Mouse (Mus musculus) layer of hippocampus, adult 18-20 months (tissue): ENCODE measurements around the gene Def6. TPM values are rescaled to one million over a fixed set of nuclear protein-coding genes. Genes with fewer than 3 reads are reported as not detected.

Experiments used
- DNase-seq, 2 experiments: peaks; one replicate each; pipeline ENCODE4 v3.0.0; 2022; ENCODE audit warnings: low spot score in 2 of 2
- total RNA-seq, 2 experiments: library from RNA; stranded (reverse); gene quantifications; 2 replicates each; pipeline ENCODE4 v1.2.3; 2021

Gene Def6
- total RNA-seq, 2 experiments from 2014 or later: 2.0 to 2.9 TPM

DNA sequence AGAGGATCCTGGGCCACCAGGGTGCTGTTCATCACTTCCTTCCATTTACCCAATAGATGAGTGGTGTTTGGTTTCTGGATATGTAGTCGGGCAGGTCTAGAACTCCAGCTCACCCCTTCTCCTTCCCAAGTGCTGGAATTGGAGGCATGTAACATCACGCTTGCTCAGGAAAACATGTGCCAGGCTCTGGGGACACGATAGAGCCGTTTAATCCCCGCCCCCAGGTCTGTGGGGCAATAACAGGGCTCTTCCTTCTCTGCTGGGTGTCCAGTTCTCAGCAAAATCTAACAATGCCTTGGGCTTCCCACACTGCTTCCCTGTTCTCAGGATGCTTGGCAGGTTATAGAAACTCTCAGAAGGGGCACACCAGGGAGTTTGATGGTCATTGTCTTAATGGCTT is 29.8 kb downstream of the Def6 start:
- DNase-seq: no peak

DNA sequence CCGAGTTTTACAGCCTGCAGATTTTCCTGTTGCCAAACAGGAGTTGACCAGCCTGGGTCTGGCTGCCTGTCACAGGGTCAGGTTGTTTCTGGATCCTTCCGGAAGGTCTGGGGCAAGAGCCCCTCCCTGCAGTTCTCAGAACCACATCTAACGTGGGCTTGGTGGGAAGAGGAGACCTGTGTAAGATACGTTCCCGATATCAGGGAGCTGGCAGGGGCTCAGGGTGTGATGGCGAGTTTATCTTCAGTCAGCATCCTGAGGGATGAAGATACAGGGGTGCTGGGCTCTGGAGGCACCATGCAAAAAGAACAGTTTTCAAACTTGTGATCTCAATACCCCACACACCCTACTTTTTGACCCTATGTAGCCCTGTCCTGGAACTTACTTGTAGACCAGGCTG is 30.3 kb downstream of the Def6 start:
- no peak for DNase-seq

GRCm38 (mm10) chr17:28240846-28241245 is 33.3 kb downstream of the Def6 start:
- no peak for DNase-seq

- no peak for DNase-seq
These were observed 34.7 kb downstream of the Def6 start for GRCm38 (mm10) chr17:28242296-28242695.

- DNase-seq: no peak
These were observed 36.6 kb downstream of the Def6 start for GRCm38 (mm10) chr17:28244214-28244613.

DNA sequence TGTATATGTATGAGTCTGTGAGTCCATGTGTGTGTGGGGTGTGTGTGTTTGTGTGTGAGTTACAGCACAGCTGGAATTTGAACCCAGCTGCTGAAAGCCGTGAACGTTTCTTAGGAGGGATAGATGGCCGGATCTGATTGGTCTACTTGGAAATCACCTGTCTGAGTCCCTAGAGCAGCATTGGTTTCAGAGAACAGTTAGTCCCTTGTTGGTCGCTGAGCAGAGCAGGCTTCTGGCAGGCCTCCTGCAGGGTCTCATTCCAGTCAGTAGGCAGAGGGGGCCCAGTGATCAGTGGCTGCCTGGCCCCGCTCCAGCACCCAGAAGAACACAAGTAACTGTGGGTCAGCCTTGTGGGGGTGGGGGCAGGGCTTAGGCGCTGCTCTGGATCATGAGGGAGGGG is 37.1 kb downstream of the Def6 start:
- DNase-seq: peak in 1 of 2 experiments; percentile 26

DNA sequence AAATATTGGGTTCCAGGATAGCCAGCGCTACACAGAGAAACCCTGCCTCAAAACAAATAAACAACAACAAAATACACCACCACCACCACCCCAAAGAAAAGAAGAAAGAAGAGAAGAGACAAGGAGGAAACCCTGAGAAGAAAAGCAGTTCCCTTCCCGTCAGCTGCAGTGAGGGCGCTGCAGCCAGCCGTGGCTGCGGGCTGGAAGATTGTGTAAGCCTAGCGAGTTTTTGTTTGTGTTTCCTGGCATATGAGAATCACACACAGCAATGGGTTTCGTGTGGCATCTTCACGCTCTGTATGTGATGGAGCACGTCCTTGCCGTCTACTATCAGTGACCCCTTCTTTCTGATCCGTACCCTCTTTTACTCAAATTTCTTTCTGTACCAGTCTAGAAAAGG is 39.1 kb downstream of the Def6 start:
- DNase-seq: no peak

- DNase-seq: no peak
These were observed 40.0 kb downstream of the Def6 start for GRCm38 (mm10) chr17:28247613-28248012.

DNA sequence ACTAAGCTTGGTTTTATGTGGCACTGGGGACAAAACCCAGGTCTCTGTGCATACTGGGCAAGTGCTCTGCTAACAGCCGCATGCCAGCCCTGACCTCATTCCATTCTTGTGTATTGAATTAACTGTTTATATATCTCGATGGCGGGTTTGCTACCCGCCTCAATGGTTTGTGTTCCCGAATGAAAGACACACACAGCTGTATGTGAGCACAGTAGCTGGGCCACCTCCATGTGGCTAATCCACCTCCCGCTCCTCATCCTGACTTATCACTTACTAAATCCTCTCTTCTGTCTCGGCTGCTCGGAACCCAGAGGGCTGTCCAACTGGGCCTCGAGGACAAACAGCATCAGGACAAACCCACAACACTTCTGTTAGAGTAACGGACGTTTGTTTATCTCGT is 41.5 kb downstream of the Def6 start:
- DNase-seq: no peak

DNA sequence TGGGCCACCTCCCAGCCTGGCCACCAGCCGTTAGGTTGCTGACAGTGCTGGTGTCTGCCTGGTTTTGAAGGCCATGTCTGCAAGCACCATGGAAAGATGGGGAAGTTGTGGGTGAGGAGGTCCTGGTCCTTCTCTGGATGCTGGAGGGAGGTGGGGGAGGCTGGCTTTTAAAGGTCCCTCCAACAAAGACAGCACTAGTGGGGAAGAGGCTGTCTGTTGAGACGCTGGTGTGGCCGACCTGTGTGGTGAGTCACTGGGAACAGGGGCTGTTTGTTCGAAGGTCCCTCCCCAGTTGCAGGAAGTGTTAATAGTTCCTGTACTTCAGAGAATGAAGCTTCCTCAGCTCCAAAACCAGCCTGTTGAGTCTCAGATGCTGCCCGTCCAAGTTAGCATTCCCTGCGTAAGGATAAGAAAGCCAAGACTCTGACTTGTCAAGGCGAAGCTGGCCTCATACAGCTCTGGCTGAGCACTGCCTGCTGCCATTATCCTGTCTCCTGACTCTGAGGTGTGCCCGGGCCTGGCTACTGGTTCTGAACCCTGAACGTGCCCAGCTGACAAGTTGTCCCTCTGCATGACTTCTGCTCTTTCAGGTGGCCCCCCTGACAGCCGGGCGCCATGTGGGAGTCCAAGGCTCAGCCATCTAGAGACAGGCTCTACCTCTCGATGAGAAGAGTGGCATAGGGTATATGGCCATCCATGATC is 44.2 kb downstream of the Def6 start:
- DNase-seq: no peak

DNA sequence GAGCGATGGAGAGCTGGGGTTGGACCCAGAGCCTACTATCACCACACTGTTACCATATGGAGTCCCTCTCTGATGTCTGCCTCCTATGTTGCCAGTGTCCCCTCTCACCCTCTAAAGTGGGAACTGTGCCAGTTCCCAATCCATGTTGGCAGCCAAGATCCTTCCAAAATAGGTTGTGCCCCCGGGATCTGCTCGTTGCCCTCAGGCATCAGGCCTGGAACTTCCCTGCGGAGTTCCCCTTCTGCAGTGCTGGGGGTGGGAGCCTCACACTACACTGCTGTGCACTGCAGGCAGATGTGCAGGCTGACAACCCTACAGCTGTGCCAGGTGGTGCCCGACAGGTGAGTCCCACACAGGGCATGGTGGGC is 44.7 kb downstream of the Def6 start:
- DNase-seq: no peak

DNA sequence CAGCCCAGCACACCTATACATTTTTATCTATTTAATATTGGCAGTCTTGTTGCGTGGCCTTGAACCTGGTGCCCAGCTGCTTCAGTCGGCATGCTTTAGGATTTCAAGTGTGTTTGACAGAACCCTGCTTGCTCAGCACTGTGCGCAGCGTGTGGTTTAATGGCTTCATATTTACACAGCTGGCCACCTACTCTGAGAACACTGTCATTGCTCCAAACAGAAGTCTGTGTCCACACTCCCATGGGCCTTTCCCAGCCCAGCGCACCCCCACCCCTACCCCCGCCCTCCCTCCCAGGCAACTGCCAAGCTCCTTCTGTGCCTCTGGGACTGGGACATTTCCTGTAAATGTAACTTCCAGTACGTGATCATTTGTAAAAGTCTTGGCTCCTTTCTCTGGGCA is 45.6 kb downstream of the Def6 start:
- no peak for DNase-seq

DNA sequence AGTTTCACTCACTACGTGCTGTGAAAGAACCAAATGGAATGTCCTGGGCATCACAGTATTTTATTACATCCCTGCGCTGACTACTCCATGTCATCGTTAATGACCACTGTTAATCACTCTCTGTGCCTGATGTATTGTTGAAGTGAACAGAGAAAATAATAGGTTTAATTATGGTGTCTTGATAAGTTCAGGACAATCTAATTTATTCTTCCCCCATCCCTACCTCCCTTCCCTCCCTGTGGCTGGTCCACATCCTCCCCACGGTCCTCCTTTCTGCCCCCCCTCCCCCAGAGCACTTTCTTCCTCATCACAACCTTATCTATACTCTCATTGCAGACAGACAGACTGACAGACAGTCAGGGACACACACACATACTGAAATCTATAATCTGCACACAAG is 47.2 kb downstream of the Def6 start:
- no peak for DNase-seq

- no peak for DNase-seq
These were observed 48.1 kb downstream of the Def6 start for GRCm38 (mm10) chr17:28255651-28256050.

- peak in 1 of 2 experiments; percentile 35 for DNase-seq
These were observed 49.2 kb downstream of the Def6 start for GRCm38 (mm10) chr17:28256651-28257328.

DNA sequence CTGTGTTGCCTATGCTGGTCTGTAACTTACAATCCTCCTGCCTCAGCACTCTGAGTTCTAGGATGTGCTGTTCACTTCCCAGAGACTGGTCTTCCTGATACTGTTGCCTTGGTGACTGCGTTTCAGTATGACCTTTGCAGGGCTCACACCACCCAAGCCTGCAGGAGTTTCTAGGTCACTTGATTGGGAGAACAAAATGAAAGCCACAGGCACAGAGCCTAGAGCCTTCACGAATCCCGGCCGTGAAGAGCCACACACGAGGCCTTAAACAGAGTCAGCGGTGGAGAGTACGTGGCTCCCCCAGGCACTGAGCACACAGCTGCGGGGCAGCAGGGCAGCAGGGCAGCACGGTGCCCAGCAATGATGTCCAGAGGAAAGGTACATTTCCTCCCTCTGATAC is 50.7 kb downstream of the Def6 start:
- DNase-seq: no peak

- DNase-seq: no peak
These were observed 52.4 kb downstream of the Def6 start for GRCm38 (mm10) chr17:28259890-28260542.

DNA sequence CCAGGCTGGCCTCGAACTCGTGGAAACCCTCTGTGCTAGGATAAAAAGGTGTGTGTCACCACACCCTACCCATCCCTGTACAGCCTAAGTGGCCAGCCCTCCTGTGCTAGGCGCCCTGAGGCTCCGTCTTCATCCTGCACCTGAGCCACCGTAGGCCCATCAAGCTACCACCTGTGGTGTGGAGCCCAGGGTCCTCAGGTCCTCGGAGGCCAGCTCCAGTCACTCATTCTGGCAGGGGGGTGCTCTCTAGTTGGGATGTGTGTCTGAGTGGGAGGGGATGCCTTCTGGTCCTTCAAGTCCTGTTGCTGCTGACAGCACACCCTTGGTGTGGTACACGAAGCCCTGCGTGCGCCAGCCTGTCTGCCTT is 52.9 kb downstream of the Def6 start:
- no peak for DNase-seq

GRCm38 (mm10) chr17:28261795-28262194 is 54.2 kb downstream of the Def6 start:
- no peak for DNase-seq

DNA sequence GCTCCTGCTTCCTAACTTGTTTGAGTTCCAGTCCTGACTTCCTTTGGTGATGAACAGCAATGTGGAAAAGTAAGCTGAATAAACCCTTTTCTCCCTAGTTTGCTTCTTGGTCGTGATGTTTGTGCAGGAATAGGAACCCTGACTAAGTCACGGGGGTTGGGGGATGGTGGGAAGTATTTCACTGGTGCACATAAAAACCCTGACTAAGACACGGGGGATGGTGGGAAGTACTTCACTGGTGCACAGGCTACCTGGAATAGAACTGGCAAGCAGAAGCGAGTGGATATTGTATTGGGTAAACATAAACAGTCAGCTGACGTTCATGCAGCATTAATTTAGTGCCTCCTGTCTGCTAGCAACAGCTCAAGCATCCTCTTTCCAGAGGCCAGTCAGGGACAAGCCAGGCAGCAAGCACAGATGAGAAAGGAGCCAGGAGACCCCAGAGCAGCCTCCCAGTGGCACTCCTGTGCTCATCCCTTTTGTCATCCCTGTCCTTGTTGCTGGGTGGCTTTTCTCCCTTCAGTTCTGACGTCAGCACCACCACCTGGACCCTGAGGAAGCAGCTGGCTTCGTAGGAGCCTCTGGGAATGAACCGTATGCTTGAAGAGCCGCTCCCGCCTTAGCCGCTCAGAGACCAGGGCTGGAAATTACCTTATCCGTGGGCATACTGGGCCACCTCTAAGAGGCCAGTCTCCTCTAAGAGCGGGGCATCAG is 55.8 kb downstream of the Def6 start:
- DNase-seq: peak; percentile 43 to 62

- no peak for DNase-seq
These were observed 59.7 kb downstream of the Def6 start for GRCm38 (mm10) chr17:28267251-28267650.

DNA sequence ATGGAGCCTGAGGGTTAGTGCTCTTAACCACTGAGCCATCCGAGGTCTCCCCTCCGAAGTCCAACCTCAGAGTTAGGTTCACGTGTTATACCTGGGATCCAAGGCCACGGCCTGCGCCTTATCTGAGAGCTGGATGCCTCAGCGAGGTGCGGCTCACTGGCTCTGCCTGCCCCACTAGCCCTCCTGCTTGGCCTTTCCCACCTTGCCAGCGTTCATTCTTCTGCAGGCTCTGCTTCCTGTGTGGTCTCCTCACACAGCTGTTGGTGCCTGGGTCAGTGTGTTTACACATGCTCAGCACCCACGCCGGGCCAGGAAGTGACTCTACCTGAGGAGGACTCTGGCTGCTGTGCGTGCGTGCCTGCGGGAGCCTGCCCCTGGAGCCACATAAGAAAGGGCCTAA is 62.6 kb downstream of the Def6 start:
- no peak for DNase-seq
